Mouse (Mus musculus): ENCODE measurements at regions not wholly inside any gene's neighbourhood (a gene's known extent, or its start where the extent isn't known, plus 50 kb on each side); places are given as distances from the start of the nearest gene placed in this dataset.
A peak's percentile ranks its signal among the peaks of the same experiment; 100 is the strongest.

GRCm38 (mm10) chr7:113151499-113151898 lies 55.8 kb upstream of the Arntl start:
- no peak overlapping the region for H3K4me3 ChIP-seq (ENCODE audit: low read depth, low read length)
- no peaks in the 10 kb centered on the region for H3K36me3 ChIP-seq (ENCODE audit: control insufficient read depth, insufficient read depth, low read length)
- H3K27ac ChIP-seq (replicated peaks; ENCODE audit: low read depth, low read length), result no peak overlapping the region
- ATAC-seq (ENCODE audit: low read depth) (no peak), DNase-seq (ENCODE audit: low spot score) (no peak)
- no peak overlapping the region for H3K9ac ChIP-seq (ENCODE audit: low read depth, low read length)
- H3K27me3 ChIP-seq (replicated peaks; ENCODE audit: control insufficient read depth, insufficient read depth, low read length), result no peaks in the 10 kb centered on the region
- 0 out of 2 replicates have a peak, but pooled peaks cover 23% of the 10 kb centered on the region for H3K4me1 ChIP-seq (ENCODE audit: control insufficient read depth, insufficient read depth, low read length)
- no peak overlapping the region for H3K4me2 ChIP-seq (ENCODE audit: low read depth, low read length)
- 44% methylated on average over 6 of the region's 6 CpGs for WGBS
- no peaks in the 10 kb centered on the region for H3K9me3 ChIP-seq (ENCODE audit: control insufficient read depth, low read length)

DNA sequence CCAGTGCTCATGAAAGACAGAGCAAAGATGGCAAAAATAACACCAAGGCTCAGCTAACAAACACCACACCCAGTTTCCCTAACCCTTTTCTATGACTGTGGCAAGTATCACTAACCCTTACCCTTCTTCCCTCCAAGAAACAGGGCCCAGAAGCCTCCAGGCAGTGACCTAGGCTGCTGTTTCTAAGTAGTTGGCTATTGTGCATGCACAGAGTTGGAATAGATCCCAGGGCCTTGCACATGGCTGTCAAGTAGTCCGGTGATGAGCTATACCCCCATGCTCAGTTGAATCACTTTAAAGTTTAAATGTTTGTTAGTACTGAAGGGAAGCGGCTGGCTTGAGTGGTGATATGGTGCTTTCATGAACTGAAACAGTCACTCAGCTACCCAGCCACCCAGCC lies 53.9 kb upstream of the Arntl start:
- Histone ChIP-seq H3K4me1 (ENCODE audit: control insufficient read depth, insufficient read depth, low read length) (0 out of 2 replicates have a peak, but pooled peaks cover 14% of the 10 kb centered on the region), H3K9ac (ENCODE audit: low read depth, low read length) (no peak overlapping the region), H3K27ac (replicated peaks; ENCODE audit: low read depth, low read length) (no peak overlapping the region), H3K4me3 (ENCODE audit: low read depth, low read length) (no peak overlapping the region), H3K4me2 (ENCODE audit: low read depth, low read length) (no peak overlapping the region), H3K9me3 (ENCODE audit: control insufficient read depth, low read length) (no peaks in the 10 kb centered on the region), H3K27me3 (replicated peaks; ENCODE audit: control insufficient read depth, insufficient read depth, low read length) (no peaks in the 10 kb centered on the region), H3K36me3 (ENCODE audit: control insufficient read depth, insufficient read depth, low read length) (no peaks in the 10 kb centered on the region)
- DNase-seq (ENCODE audit: low spot score) (no peak), ATAC-seq (ENCODE audit: low read depth) (no peak)
- 79% methylated on average over 2 of the region's 2 CpGs for WGBS

GRCm38 (mm10) chr7:113154066-113154465 lies 53.2 kb upstream of the Arntl start:
- Histone ChIP-seq H3K27me3 (replicated peaks; ENCODE audit: control insufficient read depth, insufficient read depth, low read length) (no peaks in the 10 kb centered on the region), H3K4me1 (ENCODE audit: control insufficient read depth, insufficient read depth, low read length) (0 out of 2 replicates have a peak, but pooled peaks cover 14% of the 10 kb centered on the region), H3K36me3 (ENCODE audit: control insufficient read depth, insufficient read depth, low read length) (no peaks in the 10 kb centered on the region), H3K9ac (ENCODE audit: low read depth, low read length) (no peak overlapping the region), H3K27ac (replicated peaks; ENCODE audit: low read depth, low read length) (no peak overlapping the region), H3K4me3 (ENCODE audit: low read depth, low read length) (no peak overlapping the region), H3K4me2 (ENCODE audit: low read depth, low read length) (no peak overlapping the region), H3K9me3 (ENCODE audit: control insufficient read depth, low read length) (no peaks in the 10 kb centered on the region)
- DNase-seq (ENCODE audit: low spot score) (no peak), ATAC-seq (ENCODE audit: low read depth) (no peak)
- 83% methylated on average over 4 of the region's 4 CpGs for WGBS

DNA sequence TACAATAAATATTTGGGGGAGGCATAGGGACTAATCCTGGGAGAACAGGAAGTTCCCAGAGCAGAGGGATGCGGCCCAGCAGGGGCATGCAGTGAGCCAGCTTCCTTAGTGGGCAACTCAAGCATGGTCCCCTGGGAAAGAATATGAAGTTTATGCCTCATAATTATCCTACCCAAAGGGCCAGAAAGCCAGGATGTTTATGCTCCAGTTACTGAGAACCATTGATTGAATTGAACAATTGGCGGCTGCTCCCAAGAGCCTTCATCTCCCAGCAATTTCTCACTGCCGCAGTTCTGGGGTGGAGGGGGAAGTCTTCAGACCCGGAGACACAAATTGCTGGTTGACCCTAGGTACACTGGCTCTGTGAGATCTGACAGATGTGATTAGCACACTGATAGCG lies 50.9 kb upstream of the Arntl start:
- H3K9ac ChIP-seq (ENCODE audit: low read depth, low read length), result no peak overlapping the region
- WGBS, result 67% methylated on average over 5 of the region's 5 CpGs
- no peaks in the 10 kb centered on the region for H3K36me3 ChIP-seq (ENCODE audit: control insufficient read depth, insufficient read depth, low read length)
- H3K4me2 ChIP-seq (ENCODE audit: low read depth, low read length), result no peak overlapping the region
- no peak overlapping the region for H3K27ac ChIP-seq (replicated peaks; ENCODE audit: low read depth, low read length)
- H3K27me3 ChIP-seq (replicated peaks; ENCODE audit: control insufficient read depth, insufficient read depth, low read length), result no peaks in the 10 kb centered on the region
- DNase-seq (ENCODE audit: low spot score), result peak; percentile 62
- no peaks in the 10 kb centered on the region for H3K9me3 ChIP-seq (ENCODE audit: control insufficient read depth, low read length)
- no peak overlapping the region for H3K4me3 ChIP-seq (ENCODE audit: low read depth, low read length)
- ATAC-seq (ENCODE audit: low read depth), result no peak; the same call in 1 of the 2 replicates
- 0 out of 2 replicates have a peak, but pooled peaks cover 3% of the 10 kb centered on the region for H3K4me1 ChIP-seq (ENCODE audit: control insufficient read depth, insufficient read depth, low read length)

GRCm38 (mm10) chr7:113156861-113157747 lies 50.2 kb upstream of the Arntl start:
- DNase-seq (ENCODE audit: low spot score) (no peak), ATAC-seq (ENCODE audit: low read depth) (no peak)
- H3K27ac ChIP-seq (replicated peaks; ENCODE audit: low read depth, low read length), result no peak overlapping the region
- no peak overlapping the region for H3K4me2 ChIP-seq (ENCODE audit: low read depth, low read length)
- no peak overlapping the region for H3K9ac ChIP-seq (ENCODE audit: low read depth, low read length)
- H3K27me3 ChIP-seq (replicated peaks; ENCODE audit: control insufficient read depth, insufficient read depth, low read length), result no peaks in the 10 kb centered on the region
- H3K4me3 ChIP-seq (ENCODE audit: low read depth, low read length), result no peak overlapping the region
- no peaks in the 10 kb centered on the region for H3K4me1 ChIP-seq (ENCODE audit: control insufficient read depth, insufficient read depth, low read length)
- H3K9me3 ChIP-seq (ENCODE audit: control insufficient read depth, low read length), result no peaks in the 10 kb centered on the region
- no peaks in the 10 kb centered on the region for H3K36me3 ChIP-seq (ENCODE audit: control insufficient read depth, insufficient read depth, low read length)
- 72% methylated on average over 12 of the region's 12 CpGs for WGBS
